Mouse (Mus musculus) testis, adult 2 months (tissue): Measurements from ENCODE around the gene Smc3.

Source experiments
- CTCF ChIP-seq: fragments of 200-500 bp; IDR thresholded peaks from 2 replicates; pipeline ENCODE4 v1.5.1; 2012; ENCODE audit warnings: low read depth, mild to moderate bottlenecking, inconsistent platforms, low read length, moderate library complexity; ENCODE audit not compliant: control insufficient read depth, insufficient read depth, insufficient replicate concordance
- POLR2A ChIP-seq: fragments of 200-500 bp; IDR thresholded peaks from 2 replicates; pipeline ENCODE4 v1.6.1; 2012; ENCODE audit warnings: low read depth, mild to moderate bottlenecking, inconsistent platforms, low read length, moderate library complexity; ENCODE audit not compliant: control insufficient read depth

DNA sequence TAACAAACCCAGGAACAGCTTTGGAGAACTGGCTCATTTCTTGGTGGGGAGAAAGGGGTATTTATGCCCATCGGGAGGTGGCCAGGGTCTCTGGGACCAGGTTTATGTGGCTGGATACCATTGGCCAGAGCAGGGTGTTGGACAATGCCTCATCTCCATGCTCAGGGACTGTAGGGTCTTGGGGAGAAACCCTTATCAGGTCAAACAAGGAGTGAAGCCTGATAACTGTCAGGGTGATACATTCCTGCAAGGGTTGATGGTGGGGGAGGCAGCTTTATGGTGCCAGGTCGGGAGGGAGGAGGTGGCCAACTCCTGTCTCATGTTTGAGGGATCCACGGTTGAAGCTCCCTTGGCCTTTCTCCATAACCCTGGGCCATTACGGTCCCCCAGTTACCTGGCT is 29.1 kb upstream of the Smc3 start:
- TF ChIP-seq CTCF: no peak
- TF ChIP-seq POLR2A: no peak
